Mouse (Mus musculus): ENCODE data around the gene Aurkb. TPM values are rescaled to one million over a fixed set of nuclear protein-coding genes. Genes with fewer than 3 reads are reported as not detected.

Gene Aurkb
- polyA plus RNA-seq, 1 experiment from 2014 or later, result 34.1 TPM

GRCm38 (mm10) chr11:69062761-69063224 is 17.3 kb downstream of the Aurkb start:
- ChIA-PET POLR2A (interaction anchor here (0.8 to 2.9 kb wide), 3 partner anchors 31 to 60 kb away, joined by 3 to 20 read pairs (median 7); partner anchors contain the start of gene 9130213A22Rik), CTCF (interaction anchor here (1.3 to 6.7 kb wide), 6 partner anchors 19 to 60 kb away, joined by 3 to 78 read pairs (median 7); partner anchors contain the start of genes 9130213A22Rik, Aloxe3 and Hes7)
- ATAC-seq (no peak), DNase-seq (ENCODE audit: low read depth, low spot score) (no peak)
- TF ChIP-seq CTCF (IDR thresholded peaks at IDR 0.05), result no peak
- H3K27me3 ChIP-seq, result no peaks in the 10 kb centered on the region
- in situ Hi-C loops (cut with MboI; ENCODE audit: low pct_unique_long_range_greater_than_20kb), result loop anchor here (10.0 kb wide), 1 partner anchor 182 kb away; no protein-coding TSS in a partner anchor

- no peaks in the 10 kb centered on the region for H3K27me3 ChIP-seq
- no peak for TF ChIP-seq CTCF (IDR thresholded peaks at IDR 0.05)
- ChIA-PET CTCF (interaction anchor here (0.7 to 6.7 kb wide), 9 partner anchors 19 to 59 kb away, joined by 3 to 78 read pairs (median 6); partner anchors contain the start of genes 9130213A22Rik, Aloxe3, Hes7 and Per1), POLR2A (interaction anchor here (0.6 to 2.9 kb wide), 5 partner anchors 31 to 346 kb away, joined by 3 to 20 read pairs (median 6); partner anchors contain the start of gene 9130213A22Rik)
- ATAC-seq (no peak), DNase-seq (ENCODE audit: low read depth, low spot score) (no peak)
- in situ Hi-C loops (cut with MboI; ENCODE audit: low pct_unique_long_range_greater_than_20kb), result loop anchor here (10.0 kb wide), 1 partner anchor 181 kb away; no protein-coding TSS in a partner anchor
Observed at GRCm38 (mm10) chr11:69063413-69064201, 18.2 kb downstream of the Aurkb start.

- in situ Hi-C loops (cut with MboI; ENCODE audit: low pct_unique_long_range_greater_than_20kb), result loop anchor here (5.0 to 10.0 kb wide), 2 partner anchors 58 to 180 kb away; partner anchors contain the start of genes 9130213A22Rik and Hes7
- CTCF ChIA-PET, result interaction anchor here (1.0 to 6.7 kb wide), 7 partner anchors 23 to 59 kb away, joined by 3 to 78 read pairs (median 9); partner anchors contain the start of genes 9130213A22Rik, Aloxe3, Hes7 and Per1
- ATAC-seq (no peak), DNase-seq (ENCODE audit: low read depth, low spot score) (no peak)
- TF ChIP-seq CTCF (IDR thresholded peaks at IDR 0.05), result no peak
- no peaks in the 10 kb centered on the region for H3K27me3 ChIP-seq
- POLR2A ChIA-PET, result interaction anchor here (1.1 to 2.9 kb wide), 2 partner anchors 36 to 58 kb away, joined by 6 to 20 read pairs; partner anchors contain the start of gene 9130213A22Rik
Observed at GRCm38 (mm10) chr11:69064259-69065133, 19.0 kb downstream of the Aurkb start.

GRCm38 (mm10) chr11:69065394-69065925 is 20.0 kb downstream of the Aurkb start:
- CTCF ChIA-PET, result interaction anchor here (6.7 kb wide), 1 partner anchor 58 kb away, joined by 78 read pairs; the partner anchor contains the start of genes 9130213A22Rik, Aloxe3 and Hes7
- no peak for ATAC-seq
- in situ Hi-C loops (cut with MboI; ENCODE audit: low pct_unique_long_range_greater_than_20kb), result loop anchor here (5.0 to 10.0 kb wide), 2 partner anchors 57 to 179 kb away; partner anchors contain the start of genes 9130213A22Rik and Hes7
- no peak for DNase-seq (ENCODE audit: low read depth, low spot score)
- no peaks in the 10 kb centered on the region for H3K27me3 ChIP-seq
- no peak for TF ChIP-seq CTCF (IDR thresholded peaks at IDR 0.05)
- POLR2A ChIA-PET, result interaction anchor here (0.7 to 2.9 kb wide), 2 partner anchors 57 to 1549 kb away, joined by 5 to 20 read pairs; partner anchors contain the start of gene 9130213A22Rik

- no peak for DNase-seq (ENCODE audit: low read depth, low spot score)
- in situ Hi-C loops (cut with MboI; ENCODE audit: low pct_unique_long_range_greater_than_20kb), result loop anchor here (5.0 to 10.0 kb wide), 2 partner anchors 56 to 178 kb away; partner anchors contain the start of genes 9130213A22Rik and Hes7
- ATAC-seq, result no peak
- POLR2A ChIA-PET, result interaction anchor here (0.6 to 1.3 kb wide), 3 partner anchors 22 to 1550 kb away, joined by 4 to 5 read pairs (median 4); partner anchors contain the start of gene Vamp2
- H3K27me3 ChIP-seq, result no peaks in the 10 kb centered on the region
- CTCF ChIA-PET, result interaction anchor here (0.7 to 6.7 kb wide), 11 partner anchors 13 to 57 kb away, joined by 3 to 78 read pairs (median 4); partner anchors contain the start of genes 9130213A22Rik, Aloxe3 and Hes7
- no peak for TF ChIP-seq CTCF (IDR thresholded peaks at IDR 0.05)
Observed at GRCm38 (mm10) chr11:69066163-69066861, 20.9 kb downstream of the Aurkb start.

GRCm38 (mm10) chr11:69066956-69067355 is 21.5 kb downstream of the Aurkb start:
- ChIA-PET POLR2A (interaction anchor here (0.6 to 1.6 kb wide), 4 partner anchors 21 to 56 kb away, joined by 3 to 4 read pairs (median 4); partner anchors contain the start of gene Vamp2), CTCF (interaction anchor here (0.7 to 6.7 kb wide), 13 partner anchors 10 to 56 kb away, joined by 3 to 78 read pairs (median 4); partner anchors contain the start of genes 9130213A22Rik, Aloxe3 and Hes7)
- no peak for DNase-seq (ENCODE audit: low read depth, low spot score)
- no peak for TF ChIP-seq CTCF (IDR thresholded peaks at IDR 0.05)
- H3K27me3 ChIP-seq, result no peaks in the 10 kb centered on the region
- no peak for ATAC-seq
- in situ Hi-C loops (cut with MboI; ENCODE audit: low pct_unique_long_range_greater_than_20kb), result loop anchor here (5.0 to 10.0 kb wide), 2 partner anchors 55 to 178 kb away; partner anchors contain the start of genes 9130213A22Rik and Hes7

- ChIA-PET POLR2A (interaction anchor here (1.1 to 1.6 kb wide), 4 partner anchors 20 to 54 kb away, joined by 3 to 4 read pairs (median 3); partner anchors contain the start of genes 9130213A22Rik and Vamp2), CTCF (interaction anchor here (0.9 to 6.7 kb wide), 11 partner anchors 9 to 55 kb away, joined by 3 to 78 read pairs (median 4); partner anchors contain the start of genes 9130213A22Rik, Aloxe3 and Hes7)
- H3K27me3 ChIP-seq, result no peaks in the 10 kb centered on the region
- TF ChIP-seq CTCF (IDR thresholded peaks at IDR 0.05), result no peak
- in situ Hi-C loops (cut with MboI; ENCODE audit: low pct_unique_long_range_greater_than_20kb), result loop anchor here (5.0 to 10.0 kb wide), 2 partner anchors 55 to 177 kb away; partner anchors contain the start of genes 9130213A22Rik and Hes7
- no peak for DNase-seq (ENCODE audit: low read depth, low spot score)
- ATAC-seq, result no peak
Observed at GRCm38 (mm10) chr11:69067601-69068000, 22.2 kb downstream of the Aurkb start.

- POLR2A ChIA-PET, result interaction anchor here (1.1 kb wide), 1 partner anchor 54 kb away, joined by 3 read pairs; no protein-coding TSS in a partner anchor
- CTCF ChIA-PET, result interaction anchor here (0.9 kb wide), 1 partner anchor 33 kb away, joined by 3 read pairs; no protein-coding TSS in a partner anchor
- DNase-seq (ENCODE audit: low read depth, low spot score) (no peak), ATAC-seq (no peak)
- no peaks in the 10 kb centered on the region for H3K27me3 ChIP-seq
- no peak for TF ChIP-seq CTCF (IDR thresholded peaks at IDR 0.05)
- in situ Hi-C loops (cut with MboI; ENCODE audit: low pct_unique_long_range_greater_than_20kb), result no loop called here
Observed at GRCm38 (mm10) chr11:69070093-69070492, 24.6 kb downstream of the Aurkb start.

All from Patski (cell line).